12 mouse cellular contexts compared by ENCODE assay signal in the genomic region with DNA sequence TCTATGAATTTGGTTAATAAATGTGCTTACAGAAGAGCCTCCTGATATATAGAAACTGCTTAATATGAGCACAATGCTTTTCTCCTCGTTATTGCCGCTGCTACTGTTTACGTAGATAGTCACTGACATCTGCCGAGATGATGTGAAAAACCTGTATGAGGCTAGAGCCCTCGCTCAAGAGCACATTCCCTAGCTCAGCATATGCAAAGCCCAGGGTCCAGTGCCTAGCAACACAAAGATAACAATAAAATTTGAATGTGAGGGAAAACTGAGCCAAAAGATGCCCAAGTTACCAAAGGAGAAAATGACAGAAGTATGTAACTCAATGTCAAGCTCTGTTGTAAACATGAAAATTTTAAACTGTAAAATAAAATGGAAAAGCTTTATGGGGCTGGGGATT. TPM values are rescaled to one million over a fixed set of nuclear protein-coding genes. Genes with fewer than 3 reads are reported as not detected.
DNase-seq lines count a peak whose midpoint lies in the region; ATAC-seq lines count a peak whose summit lies in the region.
"Had no signal": no experiment of that assay in that cellular context is flagged by ENCODE, and none has a peak within 500 bp of the region (broad histone marks: within the 10 kb centered on the region; RNA-seq: fewer than 3 reads in every experiment).

No protein-coding gene starts in this region.

- no peaks in the 10 kb centered on the region for H3K36me3 ChIP-seq in heart, embryonic 14.5 days (ENCODE audit: control insufficient read depth, insufficient read depth, low read length)
- 0 out of 2 replicates have a peak, but pooled peaks cover under 1% of the 10 kb centered on the region for H3K36me3 ChIP-seq in midbrain, embryonic 13.5 days
- H3K36me3 ChIP-seq in midbrain, embryonic 10.5 days = peaks cover under 1% of the 10 kb centered on the region; the same call in 1 of the 2 replicates
- H3K36me3 ChIP-seq in hindbrain, embryonic 15.5 days = no peaks in the 10 kb centered on the region

- peak overlapping the region; percentile 46 for H3K4me2 ChIP-seq in heart, embryonic 14.5 days (ENCODE audit: low read length)
- peak overlapping the region; percentile 40 for H3K4me2 ChIP-seq in midbrain, embryonic 13.5 days (replicated peaks)
- peak overlapping the region; percentile 39 for H3K4me2 ChIP-seq in hindbrain, embryonic 15.5 days
- H3K4me2 ChIP-seq: liver, embryonic 11.5 days had no signal

- no peak overlapping the region for H3K4me3 ChIP-seq in heart, embryonic 14.5 days (ENCODE audit: control insufficient read depth in 1 of 2, insufficient read depth in 1 of 2, low read depth in 1 of 2, low read length in 2 of 2)
- H3K4me3 ChIP-seq in midbrain, embryonic 13.5 days (replicated peaks) = peak overlapping the region; percentile 3; the same call in 1 of the 2 replicates
- no peak overlapping the region for H3K4me3 ChIP-seq in midbrain, embryonic 10.5 days
- H3K4me3 ChIP-seq in hindbrain, embryonic 15.5 days = peak overlapping the region; percentile 6; the same call in 1 of the 2 replicates

- no peaks in the 10 kb centered on the region for H3K27me3 ChIP-seq in heart, embryonic 14.5 days (ENCODE audit: control insufficient read depth, insufficient read depth, low read length)
- H3K27me3 ChIP-seq in midbrain, embryonic 13.5 days = no peaks in the 10 kb centered on the region
- H3K27me3 ChIP-seq in midbrain, embryonic 10.5 days (ENCODE audit: low read depth, poor library complexity, severe bottlenecking) = no peaks in the 10 kb centered on the region
- H3K27me3 ChIP-seq in hindbrain, embryonic 15.5 days = no peaks in the 10 kb centered on the region

- no peak for DNase-seq in heart, adult 9 months (ENCODE audit: low spot score in 2 of 2)
- DNase-seq in midbrain, embryonic 10.5 days (ENCODE audit: low spot score) = no peak
- no peak for DNase-seq in cerebellum, adult 11 months
- DNase-seq: cerebellum, postnatal 36 days; kidney, adult 18-20 months; right cerebral cortex, postnatal 25 days; thymus, postnatal 25 days had no signal

- peaks cover 8 to 48% of the 10 kb centered on the region in 2 experiments for H3K4me1 ChIP-seq in heart, embryonic 14.5 days (ENCODE audit: control insufficient read depth in 2 of 2, insufficient read depth in 2 of 2, low read length in 2 of 2)
- peaks cover 63% of the 10 kb centered on the region for H3K4me1 ChIP-seq in midbrain, embryonic 13.5 days (replicated peaks)
- peaks cover 59% of the 10 kb centered on the region for H3K4me1 ChIP-seq in midbrain, embryonic 10.5 days
- H3K4me1 ChIP-seq in hindbrain, embryonic 15.5 days (replicated peaks) = peaks cover 55% of the 10 kb centered on the region

- no peak for ATAC-seq in heart, embryonic 14.5 days (ENCODE audit: insufficient number of reproducible peaks, insufficient read depth, low FRiP score, low read depth)
- ATAC-seq in midbrain, embryonic 13.5 days = no peak
- no peak for ATAC-seq in hindbrain, embryonic 15.5 days (ENCODE audit: low FRiP score, low read depth)
- no peak for ATAC-seq in frontal cortex, adult (ENCODE audit: low TSS enrichment)

- WGBS in heart, embryonic 14.5 days = 29% methylated on average over 5 of the region's 5 CpGs
- WGBS in midbrain, embryonic 13.5 days = 49% methylated on average over 5 of the region's 5 CpGs
- 76% methylated on average over 5 of the region's 5 CpGs for WGBS in midbrain, embryonic 10.5 days
- WGBS in hindbrain, embryonic 15.5 days = 27% methylated on average over 5 of the region's 5 CpGs

- H3K9ac ChIP-seq in heart, embryonic 14.5 days (ENCODE audit: low read length) = 0 out of 2 replicates have a peak overlapping the region, but pooled peaks have one; percentile 25
- H3K9ac ChIP-seq in midbrain, embryonic 13.5 days (replicated peaks) = peak overlapping the region; percentile 20; the same call in 1 of the 2 replicates
- no peak overlapping the region for H3K9ac ChIP-seq in hindbrain, embryonic 15.5 days

- no peaks in the 10 kb centered on the region for H3K9me3 ChIP-seq in heart, embryonic 14.5 days (ENCODE audit: control insufficient read depth, low read length)
- no peaks in the 10 kb centered on the region for H3K9me3 ChIP-seq in midbrain, embryonic 13.5 days
- H3K9me3 ChIP-seq in midbrain, embryonic 10.5 days (replicated peaks) = no peaks in the 10 kb centered on the region
- no peaks in the 10 kb centered on the region for H3K9me3 ChIP-seq in hindbrain, embryonic 15.5 days

- H3K27ac ChIP-seq in heart, embryonic 14.5 days (replicated peaks in 1 of 2; ENCODE audit: control insufficient read depth in 1 of 2, insufficient read depth in 1 of 2, low read depth in 2 of 2, low read length in 2 of 2) = no peak overlapping the region
- H3K27ac ChIP-seq in midbrain, embryonic 13.5 days = no peak overlapping the region
- no peak overlapping the region for H3K27ac ChIP-seq in midbrain, embryonic 10.5 days (replicated peaks)
- H3K27ac ChIP-seq in hindbrain, embryonic 15.5 days (replicated peaks) = no peak overlapping the region

RNA-seq across cellular contexts. Expression of a gene that starts 4.0 kb away (rescaled TPM):
- 47.1 and 51.9 TPM in 2 replicates for polyA plus RNA-seq in heart, embryonic 14.5 days (2014; fragmentation: Nextera tagmentation; extraction: Ambion mirVana)
- 160 and 164 TPM in 2 replicates for polyA plus RNA-seq in midbrain, embryonic 13.5 days (2015; fragmentation: Nextera tagmentation; extraction: Ambion mirVana)
- 63.4 and 82.4 TPM in 2 replicates for polyA plus RNA-seq in midbrain, embryonic 10.5 days (2016; fragmentation: Nextera tagmentation; extraction: Ambion mirVana)
- 123 and 135 TPM in 2 replicates for polyA plus RNA-seq in hindbrain, embryonic 15.5 days (2015; fragmentation: Nextera tagmentation; extraction: Ambion mirVana)

Comparison
In these comparisons a context has a peak if more than half of its experiments do, and no peak if none do; other contexts are left out.
1. H3K4me3 ChIP-seq: peak in midbrain, embryonic 13.5 days (single experiment) and hindbrain, embryonic 15.5 days (single experiment); none in heart, embryonic 14.5 days (0 of 2) and midbrain, embryonic 10.5 days (single experiment).
2. Peak in every context shown above with its lines, with median percentiles within 50 percentile points of each other: H3K4me2 ChIP-seq.